Mouse (Mus musculus) myocyte (in vitro differentiated cells): ENCODE data around the gene Mtmr4. TPM values are rescaled to one million over a fixed set of nuclear protein-coding genes. Genes with fewer than 3 reads are reported as not detected.

Experiments used
- H3K27me3 ChIP-seq: one replicate; pipeline ENCODE4 v1.6.1; 2011; ENCODE audit not compliant: control insufficient read depth, insufficient read depth, insufficient read length
- H3K36me3 ChIP-seq: one replicate; pipeline ENCODE4 v1.6.1; 2011; ENCODE audit not compliant: control insufficient read depth, insufficient read depth
- H3K4me2 ChIP-seq: one replicate; pipeline ENCODE4 v1.6.1; 2011; ENCODE audit warnings: low read depth, control low read depth
- H3K4me3 ChIP-seq: one replicate; pipeline ENCODE4 v1.5.1; 2011; ENCODE audit warnings: mild to moderate bottlenecking, control low read depth, moderate library complexity
- H3K79me2 ChIP-seq: one replicate; pipeline ENCODE4 v1.6.1; 2011; ENCODE audit not compliant: control insufficient read depth, insufficient read depth
- H3ac ChIP-seq: one replicate; pipeline ENCODE4 v1.6.1; 2011; ENCODE audit not compliant: control insufficient read depth, insufficient read length
- CEBPB ChIP-seq: IDR thresholded peaks from 2 replicates; pipeline ENCODE4 v1.6.1; 2011; ENCODE audit warnings: mild to moderate bottlenecking, moderate library complexity; ENCODE audit not compliant: poor library complexity, insufficient read depth, severe bottlenecking
- E2F4 ChIP-seq: IDR thresholded peaks from one replicate; pipeline ENCODE4 v1.6.1; 2011; ENCODE audit warnings: mild to moderate bottlenecking, control low read depth, moderate library complexity; ENCODE audit not compliant: insufficient read depth
- MAX ChIP-seq: IDR thresholded peaks from one replicate; pipeline ENCODE4 v1.6.1; 2011; ENCODE audit warnings: low read depth, mild to moderate bottlenecking, control low read depth
- MYOD1 ChIP-seq, 3 experiments: IDR thresholded peaks; one replicate each; pipeline ENCODE4 v1.6.1; 2011; ENCODE audit warnings: control low read depth in 2 of 3, low read depth in 2 of 3, mild to moderate bottlenecking in 2 of 3, moderate library complexity in 1 of 3; ENCODE audit not compliant: insufficient read length in 2 of 3, control insufficient read depth in 1 of 3
- MYOG ChIP-seq, 3 experiments: IDR thresholded peaks; one replicate each; pipeline ENCODE4 v1.6.1; 2011; ENCODE audit warnings: control low read depth in 2 of 3, low read depth in 2 of 3, mild to moderate bottlenecking in 2 of 3; ENCODE audit not compliant: insufficient read length in 2 of 3, control insufficient read depth in 1 of 3, insufficient read depth in 1 of 3
- POLR2A ChIP-seq: IDR thresholded peaks from one replicate; pipeline ENCODE4 v1.6.1; 2011; ENCODE audit warnings: low read depth, mild to moderate bottlenecking, control low read depth, moderate library complexity; ENCODE audit not compliant: insufficient read length
- POLR2AphosphoS2 ChIP-seq: IDR thresholded peaks from one replicate; pipeline ENCODE4 v1.6.1; 2011; ENCODE audit warnings: low read depth, control low read depth; ENCODE audit not compliant: insufficient read length
- REST ChIP-seq: IDR thresholded peaks from one replicate; pipeline ENCODE4 v1.6.1; 2011; ENCODE audit warnings: mild to moderate bottlenecking, control low read depth, moderate library complexity; ENCODE audit not compliant: insufficient read depth, insufficient read length
- SRF ChIP-seq: IDR thresholded peaks from one replicate; pipeline ENCODE4 v1.6.1; 2011; ENCODE audit warnings: low read depth; ENCODE audit not compliant: control insufficient read depth, insufficient read length
- TCF12 ChIP-seq: IDR thresholded peaks from one replicate; pipeline ENCODE4 v1.6.1; 2011; ENCODE audit warnings: mild to moderate bottlenecking, control low read depth; ENCODE audit not compliant: poor library complexity, insufficient read depth, severe bottlenecking
- TCF3 ChIP-seq: IDR thresholded peaks from one replicate; pipeline ENCODE4 v1.6.1; 2011; ENCODE audit warnings: low read depth, control low read depth; ENCODE audit not compliant: insufficient read length
- USF1 ChIP-seq: IDR thresholded peaks from one replicate; pipeline ENCODE4 v1.6.1; 2011; ENCODE audit warnings: low read depth, mild to moderate bottlenecking, control low read depth, moderate library complexity
- polyA plus RNA-seq: library from polyadenylated mRNA; unstranded; fragments of >200 nt; fragmentation: generic; extraction: Trizol; gene quantifications from one replicate; pipeline ENCODE4 v1.2.1, GENCODE M21; 2012; ENCODE audit warnings: missing spikeins

The Mtmr4 gene
- polyA plus RNA-seq, 1 experiment, result 10.6 TPM

- H3K79me2 ChIP-seq, result no peaks in the 10 kb centered on the region
- no peak overlapping the region for H3ac ChIP-seq
- H3K27me3 ChIP-seq, result peaks cover 23% of the 10 kb centered on the region
- TF ChIP-seq MAX (no peak), TCF3 (no peak), POLR2AphosphoS2 (no peak), MYOD1 (IDR thresholded peaks at IDR 0.05; ENCODE audit: control insufficient read depth in 1 of 3, insufficient read length in 2 of 3, low read depth in 2 of 3) (no peak), TCF12 (no peak), E2F4 (no peak), REST (no peak), POLR2A (no peak), MYOG (IDR thresholded peaks at IDR 0.05; ENCODE audit: control insufficient read depth in 1 of 3, insufficient read depth in 1 of 3, insufficient read length in 2 of 3, low read depth in 2 of 3) (no peak), CEBPB (no peak), USF1 (no peak), SRF (no peak)
- no peak overlapping the region for H3K4me3 ChIP-seq
- no peak overlapping the region for H3K4me2 ChIP-seq
- H3K36me3 ChIP-seq, result no peaks in the 10 kb centered on the region
Observed at GRCm38 (mm10) chr11:87555106-87555703, 36.8 kb upstream of the Mtmr4 start.

- Histone ChIP-seq H3ac (no peak overlapping the region), H3K4me3 (no peak overlapping the region), H3K27me3 (peaks cover 24% of the 10 kb centered on the region), H3K79me2 (no peaks in the 10 kb centered on the region), H3K4me2 (no peak overlapping the region), H3K36me3 (no peaks in the 10 kb centered on the region)
- TF ChIP-seq MYOG (IDR thresholded peaks at IDR 0.05; ENCODE audit: control insufficient read depth in 1 of 3, insufficient read depth in 1 of 3, insufficient read length in 2 of 3, low read depth in 2 of 3), result no peak
- no peak for TF ChIP-seq CEBPB
- TF ChIP-seq USF1, result no peak
- TF ChIP-seq POLR2A, result no peak
- TF ChIP-seq SRF, result no peak
- no peak for TF ChIP-seq TCF3
- TF ChIP-seq E2F4, result no peak
- no peak for TF ChIP-seq MYOD1 (IDR thresholded peaks at IDR 0.05; ENCODE audit: control insufficient read depth in 1 of 3, insufficient read length in 2 of 3, low read depth in 2 of 3)
- TF ChIP-seq REST, result no peak
- TF ChIP-seq MAX, result no peak
- no peak for TF ChIP-seq TCF12
- no peak for TF ChIP-seq POLR2AphosphoS2
Observed at GRCm38 (mm10) chr11:87561208-87561607, 30.8 kb upstream of the Mtmr4 start.

DNA sequence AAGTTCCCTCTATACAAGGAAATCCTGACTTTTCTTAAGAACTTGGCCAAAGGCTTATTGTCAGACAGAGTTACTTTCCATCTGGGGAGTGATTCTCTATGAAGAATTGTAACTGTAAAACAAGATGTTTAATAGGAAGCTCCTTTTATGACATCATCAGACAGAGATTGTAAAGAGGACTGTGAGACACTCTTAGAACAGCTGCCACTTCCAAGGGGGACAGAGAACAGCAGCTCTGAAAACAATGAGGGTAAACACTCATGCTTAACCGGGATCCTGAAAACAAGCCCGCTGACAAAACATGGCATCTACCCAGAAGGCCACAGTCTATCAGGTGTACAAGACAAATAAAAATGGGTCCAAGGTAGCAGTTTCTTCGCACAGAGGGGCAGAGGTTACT lies 25.5 kb upstream of the Mtmr4 start, which contains the start of gene Gm11492:
TSS of gene Gm11492 (plus strand) at position 153 of the 400 bp plus-strand sequence.
- H3ac ChIP-seq, result no peak within 1 kb of the TSS
- H3K4me3 ChIP-seq, result no peak within 1 kb of the TSS
- no peaks in the 10 kb centered on the region for H3K36me3 ChIP-seq
- no peak within 1 kb of the TSS for H3K4me2 ChIP-seq
- H3K79me2 ChIP-seq, result no peaks in the 10 kb centered on the region
- peaks cover 32% of the 10 kb centered on the region for H3K27me3 ChIP-seq
- TF ChIP-seq POLR2AphosphoS2, result no peak
- no peak for TF ChIP-seq MYOG (IDR thresholded peaks at IDR 0.05; ENCODE audit: control insufficient read depth in 1 of 3, insufficient read depth in 1 of 3, insufficient read length in 2 of 3, low read depth in 2 of 3)
- no peak for TF ChIP-seq TCF3
- TF ChIP-seq E2F4, result no peak

DNA sequence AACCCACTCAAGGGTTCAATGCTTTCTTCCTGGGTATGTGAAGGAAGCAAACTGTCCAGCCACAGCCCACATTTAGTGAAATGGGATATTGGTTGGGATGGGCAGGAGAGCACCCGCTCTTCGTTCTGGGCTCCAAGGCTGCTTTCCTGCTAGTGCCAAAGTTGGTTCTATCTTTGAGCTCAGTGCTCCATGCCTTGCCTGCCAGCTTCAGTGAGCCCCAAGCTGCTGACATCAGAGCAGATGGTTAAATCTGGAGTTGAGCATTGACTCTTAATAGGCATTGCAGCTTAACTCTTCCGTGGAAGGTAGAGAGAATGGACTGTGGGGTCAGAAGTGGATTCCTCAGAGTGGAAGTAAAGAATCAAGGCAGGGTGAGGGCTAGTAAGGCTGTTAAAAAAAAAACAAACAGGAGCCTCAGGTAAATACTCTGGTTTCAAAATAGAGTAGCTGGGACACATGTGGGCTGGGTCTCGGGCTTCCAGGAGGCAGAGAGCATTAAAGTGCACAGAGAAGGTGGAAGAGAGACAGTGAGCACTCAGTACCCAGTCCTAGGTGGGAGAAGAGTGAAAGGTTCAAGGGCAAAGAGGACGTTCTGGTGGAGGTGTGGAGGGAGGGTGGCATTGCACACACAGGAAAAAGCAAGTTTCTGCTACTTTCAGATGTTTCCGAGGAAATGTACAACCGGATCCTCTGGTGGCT lies 23.6 kb upstream of the Mtmr4 start, which contains the start of gene Sept4:
TSS of gene Sept4 (plus strand) at position 649 of the 699 bp plus-strand sequence.
- no peak within 1 kb of the TSS for H3ac ChIP-seq
- no peaks in the 10 kb centered on the region for H3K79me2 ChIP-seq
- TF ChIP-seq TCF3 (no peak), POLR2AphosphoS2 (no peak), MAX (no peak), E2F4 (no peak), MYOD1 (IDR thresholded peaks at IDR 0.05; ENCODE audit: control insufficient read depth in 1 of 3, insufficient read length in 2 of 3, low read depth in 2 of 3) (no peak), POLR2A (no peak), SRF (no peak), USF1 (no peak), REST (no peak), CEBPB (no peak), TCF12 (no peak), MYOG (IDR thresholded peaks at IDR 0.05; ENCODE audit: control insufficient read depth in 1 of 3, insufficient read depth in 1 of 3, insufficient read length in 2 of 3, low read depth in 2 of 3) (no peak)
- H3K4me2 ChIP-seq, result no peak within 1 kb of the TSS
- peaks cover 26% of the 10 kb centered on the region for H3K27me3 ChIP-seq
- no peak within 1 kb of the TSS for H3K4me3 ChIP-seq
- no peaks in the 10 kb centered on the region for H3K36me3 ChIP-seq
